Mouse (Mus musculus): ENCODE results near the gene Bsdc1. TPM values are rescaled to one million over a fixed set of nuclear protein-coding genes. Genes with fewer than 3 reads are reported as not detected.

Bsdc1 gene
- polyA plus RNA-seq, 1 experiment from 2014 or later: 28.5 TPM

DNA sequence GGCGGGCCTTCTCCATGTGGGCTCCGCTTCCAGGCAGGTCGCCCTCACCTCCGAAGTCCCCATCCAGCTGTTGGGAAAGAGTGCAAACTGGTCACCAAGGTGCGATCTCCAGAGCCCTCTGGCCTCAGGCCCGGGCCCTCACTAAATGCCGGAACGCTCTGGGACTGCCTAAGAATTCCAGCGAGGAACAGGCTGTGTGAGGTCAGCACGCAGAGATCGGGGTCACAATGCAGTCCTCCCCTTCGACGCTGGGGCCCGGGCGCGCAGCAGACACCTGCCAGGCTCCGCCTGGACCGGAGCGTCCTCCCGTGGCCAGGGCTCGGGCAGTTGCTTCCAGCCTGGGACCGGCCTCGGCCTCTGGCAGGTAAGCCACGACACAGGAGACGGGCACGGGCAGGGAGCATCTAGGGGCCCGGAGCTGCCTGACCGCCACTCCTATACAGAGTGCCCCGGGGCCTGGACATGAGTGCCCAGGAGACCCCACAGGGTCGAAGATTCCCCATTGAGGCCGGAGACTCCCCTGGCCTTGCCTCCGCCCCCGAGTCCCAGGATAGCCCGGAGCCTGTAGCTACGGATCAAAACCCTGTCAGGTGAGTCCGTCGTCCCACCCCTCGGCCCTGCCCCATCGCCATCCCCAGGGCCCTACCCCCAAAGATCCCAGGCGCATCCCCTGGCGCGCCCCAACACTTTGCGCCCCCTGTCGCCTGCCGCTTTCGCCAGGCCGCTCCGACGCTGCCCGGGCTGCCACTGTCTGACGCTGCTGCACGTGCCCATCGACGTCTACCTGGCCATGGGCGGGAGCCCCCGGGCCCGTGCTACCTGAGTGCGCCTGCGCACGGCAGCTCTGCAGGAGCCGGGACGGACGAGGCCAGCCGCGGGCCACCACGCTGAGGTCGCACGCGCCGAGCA, 29.8 kb downstream of the Bsdc1 start, which contains the start of the genes Tssk3 and Fam229a:
Tssk3 (minus strand) TSS at position 51 of the 909 bp plus-strand sequence.
Fam229a (plus strand) TSS at position 219 of the 909 bp plus-strand sequence.
- Histone ChIP-seq H3K9me3 (no peaks in the 10 kb centered on the region), H3K9ac (peak within 1 kb of the TSS; percentile 31; the same call in 1 of the 2 replicates), H3K36me3 (peaks cover 29% of the 10 kb centered on the region), H3K27me3 (peaks cover 30% of the 10 kb centered on the region), H3K4me1 (peaks cover 17% of the 10 kb centered on the region), H3K4me2 (replicated peaks) (peak within 1 kb of the TSS; percentile 62), H3K4me3 (peak within 1 kb of the TSS; percentile 30), H3K27ac (no peak within 1 kb of the TSS)
- WGBS: 3% methylated on average over 69 of the region's 70 CpGs
- no peak; the same call in 1 of the 2 replicates for ATAC-seq (ENCODE audit: insufficient number of reproducible peaks, insufficient read depth, low FRiP score, low TSS enrichment)

DNA sequence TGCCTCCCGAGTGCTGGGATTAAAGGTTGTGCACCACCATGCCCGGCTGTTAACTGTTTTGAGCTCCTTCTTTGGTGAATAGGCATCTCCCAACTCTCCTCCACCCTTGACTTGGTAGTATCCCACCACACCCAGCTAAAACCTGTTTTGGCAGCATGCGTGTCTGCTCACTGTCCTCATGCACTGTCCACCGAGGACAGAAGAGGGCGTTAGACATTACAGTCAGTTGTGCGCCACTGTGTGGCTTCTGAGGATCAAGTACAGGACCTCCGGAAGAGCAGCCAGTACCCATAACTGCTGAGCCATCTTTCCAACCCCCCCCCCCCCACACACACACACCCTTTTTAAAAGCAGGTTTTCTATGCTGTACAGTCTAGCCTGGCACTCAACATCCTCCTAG, 33.3 kb downstream of the Bsdc1 start:
- Histone ChIP-seq H3K9me3 (no peaks in the 10 kb centered on the region), H3K4me3 (no peak overlapping the region), H3K27me3 (peaks cover 30% of the 10 kb centered on the region), H3K4me1 (peaks cover 26% of the 10 kb centered on the region), H3K9ac (no peak overlapping the region), H3K4me2 (replicated peaks) (no peak overlapping the region), H3K36me3 (no peaks in the 10 kb centered on the region), H3K27ac (no peak overlapping the region)
- WGBS: 66% methylated on average over 7 of the region's 7 CpGs
- no peak for ATAC-seq (ENCODE audit: insufficient number of reproducible peaks, insufficient read depth, low FRiP score, low TSS enrichment)

DNA sequence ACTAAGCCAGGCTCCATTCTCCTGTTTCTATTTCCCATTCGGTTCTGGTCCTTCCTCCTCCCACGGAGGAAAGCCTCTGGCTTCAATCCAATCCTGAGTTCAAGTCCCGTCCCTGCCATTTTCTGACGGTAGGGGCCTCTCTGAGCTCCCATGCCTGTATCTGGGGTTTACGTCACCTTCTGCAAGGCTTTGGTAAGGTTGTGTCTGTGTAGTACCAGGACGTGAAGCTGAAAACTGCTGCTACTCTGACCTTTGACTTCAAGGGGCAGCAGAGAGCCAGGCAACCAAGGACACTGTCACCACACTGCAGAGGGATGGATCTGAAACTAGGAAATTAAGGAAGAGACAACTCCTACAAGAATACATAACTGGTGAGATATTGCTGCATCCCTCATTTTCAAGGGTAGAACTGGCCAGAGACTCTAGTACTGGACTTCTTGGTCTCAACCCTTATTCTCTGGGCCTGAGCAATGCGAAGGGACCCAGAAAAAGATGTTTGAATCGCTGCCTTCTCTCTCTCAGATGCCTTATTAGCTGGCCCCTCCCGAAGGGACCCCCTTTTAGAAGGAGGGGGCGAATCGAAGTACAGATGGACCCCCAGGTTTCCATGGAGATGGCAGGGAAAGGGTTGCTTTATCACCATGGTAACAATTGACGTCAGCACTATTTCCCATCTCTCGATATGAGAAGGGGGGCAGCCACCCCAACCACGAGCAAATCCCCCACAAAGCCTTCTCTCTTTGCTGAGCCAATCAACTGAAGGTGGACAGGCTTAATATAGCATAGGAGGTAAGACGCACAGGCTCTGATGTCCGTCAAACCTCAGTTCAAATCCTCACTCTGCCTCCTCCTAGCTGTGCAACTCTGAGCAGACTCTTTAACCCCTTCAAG, 34.5 kb downstream of the Bsdc1 start:
- Histone ChIP-seq H3K9me3 (no peaks in the 10 kb centered on the region), H3K27ac (no peak overlapping the region), H3K4me1 (peaks cover 23% of the 10 kb centered on the region), H3K36me3 (no peaks in the 10 kb centered on the region), H3K4me2 (replicated peaks) (peak overlapping the region; percentile 2; the same call in 1 of the 2 replicates), H3K27me3 (peaks cover 18% of the 10 kb centered on the region), H3K9ac (no peak overlapping the region), H3K4me3 (no peak overlapping the region)
- WGBS: 35% methylated on average over 16 of the region's 16 CpGs
- no peak for ATAC-seq (ENCODE audit: insufficient number of reproducible peaks, insufficient read depth, low FRiP score, low TSS enrichment)

DNA sequence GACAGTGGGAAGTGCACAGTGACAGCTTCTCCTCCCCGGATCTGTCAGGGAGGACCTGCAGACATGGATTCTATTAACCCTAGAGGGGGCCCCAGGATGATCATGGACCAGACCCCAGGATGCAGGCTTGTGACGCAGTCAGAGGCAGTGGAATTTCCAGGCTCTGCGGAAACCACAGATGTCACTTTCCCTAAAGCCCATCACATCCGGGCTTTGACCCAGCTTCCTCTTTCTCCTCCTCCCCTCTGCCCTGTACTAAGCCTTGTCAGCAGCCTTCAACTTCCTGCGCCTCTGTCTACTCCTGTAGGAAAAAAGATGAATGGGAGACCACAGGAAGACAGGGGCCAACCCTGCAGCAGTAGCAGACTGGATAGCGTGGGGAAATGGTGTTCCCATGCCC, 35.2 kb downstream of the Bsdc1 start:
- Histone ChIP-seq H3K27me3 (peaks cover 11% of the 10 kb centered on the region), H3K36me3 (no peaks in the 10 kb centered on the region), H3K9ac (no peak overlapping the region), H3K9me3 (no peaks in the 10 kb centered on the region), H3K27ac (no peak overlapping the region), H3K4me1 (peaks cover 19% of the 10 kb centered on the region), H3K4me3 (no peak overlapping the region), H3K4me2 (replicated peaks) (peak overlapping the region; percentile 2; the same call in 1 of the 2 replicates)
- 27% methylated on average over 6 of the region's 6 CpGs for WGBS
- ATAC-seq (ENCODE audit: insufficient number of reproducible peaks, insufficient read depth, low FRiP score, low TSS enrichment): no peak

DNA sequence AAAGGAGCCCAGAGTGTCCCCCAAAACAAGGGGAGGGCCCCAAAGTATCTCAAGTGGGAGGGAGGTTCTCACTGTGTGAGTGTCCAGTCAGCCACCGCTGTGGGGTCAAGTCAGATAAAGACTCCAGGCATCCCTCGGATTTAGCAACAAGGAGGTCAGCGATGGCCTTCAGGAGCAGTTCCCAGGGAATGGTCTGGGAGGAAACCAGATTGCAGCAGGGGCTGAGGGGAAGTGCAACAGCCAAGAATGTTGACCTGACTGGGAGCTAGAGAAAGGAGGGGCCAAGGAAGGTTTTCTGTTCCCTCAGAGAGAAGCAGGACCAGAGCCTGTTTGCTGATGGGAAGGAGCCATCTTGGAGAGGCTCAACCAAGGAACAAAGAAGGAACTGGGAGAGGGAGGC, 37.6 kb downstream of the Bsdc1 start:
- no peak overlapping the region for H3K4me3 ChIP-seq
- no peak overlapping the region for H3K4me2 ChIP-seq (replicated peaks)
- no peak overlapping the region for H3K9ac ChIP-seq
- ATAC-seq (ENCODE audit: insufficient number of reproducible peaks, insufficient read depth, low FRiP score, low TSS enrichment): no peak
- no peaks in the 10 kb centered on the region for H3K27me3 ChIP-seq
- H3K36me3 ChIP-seq: no peaks in the 10 kb centered on the region
- H3K4me1 ChIP-seq: peaks cover 24% of the 10 kb centered on the region
- H3K9me3 ChIP-seq: no peaks in the 10 kb centered on the region
- H3K27ac ChIP-seq: no peak overlapping the region
- WGBS: 67% methylated on average over 3 of the region's 3 CpGs

DNA sequence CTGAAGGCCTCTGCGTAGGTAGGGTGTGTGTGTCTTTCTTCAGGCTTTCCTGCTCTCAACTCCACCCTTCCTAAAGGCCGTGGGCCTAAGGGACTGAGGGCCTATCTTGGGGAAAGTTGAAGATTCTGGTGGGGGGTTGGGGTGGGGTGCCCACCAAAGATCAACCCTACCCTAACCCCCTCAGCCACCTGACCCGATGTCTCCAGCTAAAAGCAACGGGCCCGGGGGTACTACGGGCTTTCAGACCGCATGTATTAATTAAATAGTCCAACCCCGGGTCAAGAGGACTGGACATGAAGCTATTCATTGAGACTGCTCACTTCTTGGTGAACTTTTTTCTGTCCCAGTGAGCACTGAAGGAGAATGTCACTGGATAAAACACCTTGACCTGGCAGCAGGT, 38.6 kb downstream of the Bsdc1 start:
- ATAC-seq (ENCODE audit: insufficient number of reproducible peaks, insufficient read depth, low FRiP score, low TSS enrichment): no peak
- 79% methylated on average over 8 of the region's 8 CpGs for WGBS

DNA sequence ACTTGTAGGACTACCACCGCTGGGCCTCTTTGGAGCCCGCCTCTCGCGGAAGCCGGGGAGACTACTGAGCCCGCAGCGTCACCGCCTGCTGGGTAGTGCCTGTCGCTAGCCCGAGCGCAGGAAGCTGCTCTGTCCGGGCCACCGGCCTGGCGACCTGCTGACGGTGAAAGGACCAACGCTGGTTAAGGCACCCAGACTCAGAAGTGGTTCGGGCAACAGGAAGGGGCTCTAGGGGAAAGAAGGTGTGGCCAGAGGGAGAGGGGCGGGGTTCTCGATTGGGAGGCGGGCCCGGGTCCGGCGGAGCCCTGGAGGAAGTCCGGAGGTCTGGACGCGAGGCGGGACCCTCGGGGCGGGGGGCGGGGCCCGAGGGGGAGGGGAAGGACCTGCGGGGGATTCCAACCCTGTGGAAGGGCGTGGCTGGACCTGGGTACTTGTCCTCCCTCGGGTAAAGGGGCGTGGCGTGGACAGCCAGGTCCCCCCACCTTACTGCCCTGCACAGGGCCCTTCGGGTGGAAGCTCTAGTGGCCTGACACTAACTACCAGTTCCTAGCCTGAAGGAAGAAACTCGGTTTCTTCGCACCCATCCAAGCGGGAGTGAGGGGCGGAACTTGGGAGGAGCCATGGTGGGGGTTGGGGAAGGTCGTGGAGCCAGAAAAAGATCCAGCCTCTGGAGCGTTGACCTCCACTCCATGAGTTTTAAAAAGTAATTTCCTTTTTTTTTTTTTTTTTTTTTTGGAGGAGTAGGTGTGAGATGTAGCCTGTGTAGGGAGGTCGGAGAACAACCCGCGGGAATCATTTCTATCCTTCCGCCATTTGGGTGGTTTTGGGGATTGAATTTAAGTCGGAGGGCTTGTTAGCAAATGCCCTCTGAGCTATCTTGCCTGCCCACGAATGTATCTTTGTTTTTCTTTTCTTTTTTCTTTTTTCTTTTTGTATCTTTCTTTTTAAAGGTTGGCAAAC, 39.5 kb downstream of the Bsdc1 start:
- Histone ChIP-seq H3K36me3 (no peaks in the 10 kb centered on the region), H3K27me3 (no peaks in the 10 kb centered on the region), H3K4me2 (replicated peaks) (peak overlapping the region; percentile 63), H3K4me3 (peak overlapping the region; percentile 50), H3K4me1 (peaks cover 22% of the 10 kb centered on the region), H3K9ac (peak overlapping the region; percentile 60), H3K27ac (peak overlapping the region; percentile 87), H3K9me3 (no peaks in the 10 kb centered on the region)
- 2% methylated on average over 47 of the region's 49 CpGs for WGBS
- peak; percentile 74 for ATAC-seq (ENCODE audit: insufficient number of reproducible peaks, insufficient read depth, low FRiP score, low TSS enrichment)

More for the DNA sequence above, 38.6 kb downstream of the Bsdc1 start:
- Histone ChIP-seq H3K27ac (peak overlapping the region; percentile 87), H3K27me3 (no peaks in the 10 kb centered on the region), H3K9me3 (no peaks in the 10 kb centered on the region), H3K36me3 (no peaks in the 10 kb centered on the region), H3K9ac (no peak overlapping the region; the same call in 1 of the 2 replicates), H3K4me2 (replicated peaks) (peak overlapping the region; percentile 63), H3K4me1 (peaks cover 24% of the 10 kb centered on the region), H3K4me3 (peak overlapping the region; percentile 50)

DNA sequence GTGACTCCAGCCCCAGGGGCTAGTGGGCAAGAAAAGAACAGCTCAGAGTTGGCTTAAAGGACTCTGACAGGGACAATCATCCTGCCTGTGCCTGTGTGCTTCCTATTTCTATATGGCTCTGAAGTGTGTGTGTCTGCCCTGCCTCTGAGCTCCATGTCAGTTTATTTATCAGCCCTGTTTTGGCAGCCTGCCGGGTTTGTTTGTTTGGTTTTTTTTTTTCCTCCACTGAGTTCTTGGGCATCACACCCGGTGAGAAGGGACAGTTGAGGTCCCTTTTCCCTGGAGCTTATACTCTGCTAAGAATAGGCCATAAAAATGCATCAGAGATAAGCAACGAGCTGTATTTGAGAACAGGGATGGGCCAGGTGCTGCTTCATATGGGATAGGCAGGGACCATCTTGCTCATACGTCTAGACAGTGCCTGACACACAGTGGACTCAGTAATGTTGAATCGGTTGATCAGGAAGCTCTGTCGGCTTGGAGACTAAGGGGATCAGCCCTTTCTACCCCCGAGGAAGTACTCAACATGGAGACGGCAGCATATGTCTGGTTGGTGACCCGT, 41.0 kb downstream of the Bsdc1 start:
- H3K4me3 ChIP-seq: no peak overlapping the region
- H3K9me3 ChIP-seq: no peaks in the 10 kb centered on the region
- no peaks in the 10 kb centered on the region for H3K36me3 ChIP-seq
- 69% methylated on average over 9 of the region's 9 CpGs for WGBS
- H3K27me3 ChIP-seq: no peaks in the 10 kb centered on the region
- H3K4me1 ChIP-seq: peaks cover 10% of the 10 kb centered on the region; the same call in 1 of the 2 replicates
- H3K4me2 ChIP-seq (replicated peaks): no peak overlapping the region
- ATAC-seq (ENCODE audit: insufficient number of reproducible peaks, insufficient read depth, low FRiP score, low TSS enrichment): no peak
- H3K27ac ChIP-seq: no peak overlapping the region
- no peak overlapping the region for H3K9ac ChIP-seq

DNA sequence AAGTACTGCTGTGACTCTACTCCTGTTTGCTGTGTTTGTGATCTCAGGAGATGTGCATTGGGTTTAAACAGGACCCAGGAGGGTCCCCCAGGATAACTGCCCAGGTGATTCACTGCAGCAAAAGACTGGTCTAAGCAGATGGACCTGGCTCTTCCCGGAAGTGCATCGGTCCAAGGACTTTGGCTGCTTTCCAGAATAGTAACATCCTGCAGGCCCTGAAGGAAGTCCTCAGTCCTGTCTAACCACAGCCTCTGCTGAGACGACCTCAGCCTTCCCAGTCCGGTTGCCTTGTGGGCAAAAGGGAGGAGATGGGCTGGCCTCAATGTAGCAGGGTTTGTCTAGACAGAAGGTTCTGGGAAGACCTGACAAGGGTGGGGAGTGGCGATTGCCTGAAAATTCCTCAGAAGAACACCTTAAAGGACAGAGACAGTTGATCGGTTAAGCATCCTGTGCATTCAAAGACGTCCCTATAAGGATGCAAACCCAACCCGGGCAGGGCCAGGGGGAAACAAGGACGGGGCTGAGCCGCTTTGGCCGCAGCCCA, 41.6 kb downstream of the Bsdc1 start:
- Histone ChIP-seq H3K27ac (no peak overlapping the region), H3K4me2 (replicated peaks) (no peak overlapping the region), H3K9ac (no peak overlapping the region), H3K9me3 (no peaks in the 10 kb centered on the region), H3K4me3 (no peak overlapping the region), H3K27me3 (no peaks in the 10 kb centered on the region), H3K4me1 (peaks cover 10% of the 10 kb centered on the region; the same call in 1 of the 2 replicates), H3K36me3 (no peaks in the 10 kb centered on the region)
- 65% methylated on average over 11 of the region's 11 CpGs for WGBS
- no peak for ATAC-seq (ENCODE audit: insufficient number of reproducible peaks, insufficient read depth, low FRiP score, low TSS enrichment)

DNA sequence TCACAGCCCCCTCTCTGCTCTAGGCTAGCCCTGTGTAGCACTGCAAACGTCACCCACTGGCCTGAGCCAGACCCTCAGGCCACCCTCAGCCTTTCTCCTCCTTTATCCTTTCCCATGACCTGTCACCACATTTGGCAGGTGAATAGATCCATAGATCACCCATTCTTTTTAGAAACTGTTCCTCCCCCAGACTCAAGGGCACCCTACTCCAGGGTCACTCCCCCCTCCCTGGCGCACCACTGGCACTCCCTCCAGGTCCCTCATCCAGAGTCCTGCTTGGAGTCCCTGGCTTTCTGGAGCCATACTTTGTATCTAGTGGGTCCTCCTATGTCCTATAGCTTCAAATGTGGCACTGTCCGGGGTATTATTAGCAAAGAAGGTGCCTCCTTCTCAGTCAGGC, 44.1 kb downstream of the Bsdc1 start:
- Histone ChIP-seq H3K27ac (no peak overlapping the region), H3K36me3 (no peaks in the 10 kb centered on the region), H3K4me3 (no peak overlapping the region), H3K4me2 (replicated peaks) (no peak overlapping the region), H3K4me1 (peaks cover 21% of the 10 kb centered on the region; the same call in 1 of the 2 replicates), H3K9ac (no peak overlapping the region), H3K27me3 (no peaks in the 10 kb centered on the region), H3K9me3 (no peaks in the 10 kb centered on the region)
- ATAC-seq (ENCODE audit: insufficient number of reproducible peaks, insufficient read depth, low FRiP score, low TSS enrichment): no peak
- 85% methylated on average over 3 of the region's 3 CpGs for WGBS
